Mouse (Mus musculus): ENCODE measurements around the gene Rnf212b. TPM values are rescaled to one million over a fixed set of nuclear protein-coding genes. Genes with fewer than 3 reads are reported as not detected.

Rnf212b gene
- polyA plus RNA-seq, 1 experiment from 2014 or later: not detected

DNA sequence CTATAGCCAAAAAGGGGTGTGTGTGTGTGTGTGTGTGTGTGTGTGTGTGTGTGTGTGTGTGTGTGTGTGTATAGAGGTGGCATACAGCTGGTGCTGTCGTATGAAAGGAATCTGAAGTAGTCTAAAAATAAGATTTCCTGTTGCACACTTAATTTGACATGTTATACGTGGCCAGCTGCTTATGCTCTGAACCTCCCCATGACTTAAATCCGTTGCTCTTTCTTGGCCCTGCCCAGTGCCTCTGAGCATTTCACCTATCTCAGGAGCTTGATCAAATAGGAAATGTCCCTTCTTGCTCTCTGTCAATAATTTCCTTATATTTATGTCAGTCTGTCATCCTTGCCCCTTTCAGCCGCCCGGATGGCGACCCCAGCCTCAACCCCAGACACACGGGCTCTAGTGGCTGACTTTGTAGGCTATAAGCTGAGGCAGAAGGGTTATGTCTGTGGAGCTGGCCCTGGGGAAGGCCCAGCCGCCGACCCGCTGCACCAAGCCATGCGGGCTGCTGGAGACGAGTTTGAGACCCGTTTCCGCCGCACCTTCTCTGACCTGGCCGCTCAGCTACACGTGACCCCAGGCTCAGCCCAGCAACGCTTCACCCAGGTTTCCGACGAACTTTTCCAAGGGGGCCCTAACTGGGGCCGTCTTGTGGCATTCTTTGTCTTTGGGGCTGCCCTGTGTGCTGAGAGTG, 70.2 kb downstream of the Rnf212b start:
- H3K27me3 ChIP-seq: no peaks in the 10 kb centered on the region
- H3K4me1 ChIP-seq (replicated peaks): peaks cover 33% of the 10 kb centered on the region
- H3K36me3 ChIP-seq: peaks cover 28% of the 10 kb centered on the region
- no peaks in the 10 kb centered on the region for H3K9me3 ChIP-seq
- H3K9ac ChIP-seq: peak overlapping the region; percentile 89
- peak overlapping the region; percentile 81 for H3K4me2 ChIP-seq
- peak overlapping the region; percentile 72 for H3K4me3 ChIP-seq
- WGBS: 39% methylated on average over 21 of the region's 21 CpGs
- H3K27ac ChIP-seq: peak overlapping the region; percentile 94
- no peak for ATAC-seq (ENCODE audit: low FRiP score)

DNA sequence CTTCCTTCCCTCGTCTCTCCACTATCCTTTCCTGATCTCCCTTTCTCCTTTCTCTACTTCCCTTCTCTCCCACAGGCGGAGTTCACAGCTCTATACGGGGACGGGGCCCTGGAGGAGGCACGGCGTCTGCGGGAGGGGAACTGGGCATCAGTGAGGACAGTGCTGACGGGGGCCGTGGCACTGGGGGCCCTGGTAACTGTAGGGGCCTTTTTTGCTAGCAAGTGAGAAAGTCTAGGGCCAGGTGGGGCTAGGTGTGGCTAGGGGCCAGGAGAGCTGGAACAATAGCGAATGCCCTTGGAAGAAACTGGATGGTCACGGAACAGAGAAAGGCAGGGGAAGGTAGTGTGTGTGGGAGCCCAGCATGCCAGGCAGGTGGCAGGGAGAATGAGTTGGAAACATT, 71.4 kb downstream of the Rnf212b start:
- H3K9me3 ChIP-seq: no peaks in the 10 kb centered on the region
- WGBS: 90% methylated on average over 11 of the region's 11 CpGs
- ATAC-seq (ENCODE audit: low FRiP score): no peak
- H3K36me3 ChIP-seq: peaks cover 28% of the 10 kb centered on the region
- peak overlapping the region; percentile 81 for H3K4me2 ChIP-seq
- H3K4me3 ChIP-seq: no peak overlapping the region
- H3K27ac ChIP-seq: no peak overlapping the region
- H3K4me1 ChIP-seq (replicated peaks): peaks cover 33% of the 10 kb centered on the region
- no peaks in the 10 kb centered on the region for H3K27me3 ChIP-seq
- H3K9ac ChIP-seq: peak overlapping the region; percentile 53

DNA sequence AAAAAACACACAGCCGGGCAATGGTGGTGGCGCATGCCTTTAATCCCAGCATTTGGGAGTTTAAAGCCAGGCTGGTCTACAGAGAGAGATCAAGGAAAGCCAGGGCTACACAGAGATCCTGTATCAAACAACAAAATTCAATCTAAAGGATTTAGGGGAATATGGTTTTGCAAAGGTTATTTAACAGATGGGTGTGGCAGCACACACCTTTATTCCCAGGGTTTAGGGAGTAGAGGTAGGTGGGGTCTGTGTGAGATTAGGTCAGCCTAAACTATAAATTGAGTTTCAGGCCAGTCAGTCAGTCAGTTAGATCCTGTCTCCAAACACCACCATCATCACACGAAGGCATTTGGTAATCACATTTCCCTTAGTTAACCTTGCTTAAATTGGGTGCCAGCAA, 78.3 kb downstream of the Rnf212b start, which contains the start of gene Pabpn1:
Pabpn1 (plus strand) TSS at position 301 of the 400 bp plus-strand sequence.
- Histone ChIP-seq H3K36me3 (peaks cover 22% of the 10 kb centered on the region), H3K27ac (peak within 1 kb of the TSS; percentile 86), H3K4me2 (peak within 1 kb of the TSS; percentile 48), H3K4me3 (peak within 1 kb of the TSS; percentile 93), H3K9me3 (no peaks in the 10 kb centered on the region), H3K9ac (peak within 1 kb of the TSS; percentile 56; the same call in 1 of the 2 replicates), H3K27me3 (no peaks in the 10 kb centered on the region), H3K4me1 (replicated peaks) (peaks cover 26% of the 10 kb centered on the region)
- ATAC-seq (ENCODE audit: low FRiP score): no peak
- WGBS: 95% methylated on average over 3 of the region's 3 CpGs

GRCm38 (mm10) chr14:54893651-54894181, 79.8 kb downstream of the Rnf212b start:
- H3K4me2 ChIP-seq: peak overlapping the region; percentile 48
- WGBS: under 1% methylated on average over 38 of the region's 38 CpGs
- no peaks in the 10 kb centered on the region for H3K9me3 ChIP-seq
- H3K4me1 ChIP-seq (replicated peaks): peaks cover 29% of the 10 kb centered on the region
- H3K36me3 ChIP-seq: peaks cover 33% of the 10 kb centered on the region
- peak overlapping the region; percentile 98 for H3K27ac ChIP-seq
- H3K27me3 ChIP-seq: no peaks in the 10 kb centered on the region
- ATAC-seq (ENCODE audit: low FRiP score): peak; percentile 99
- peak overlapping the region; percentile 93 for H3K4me3 ChIP-seq
- peak overlapping the region; percentile 100 for H3K9ac ChIP-seq

DNA sequence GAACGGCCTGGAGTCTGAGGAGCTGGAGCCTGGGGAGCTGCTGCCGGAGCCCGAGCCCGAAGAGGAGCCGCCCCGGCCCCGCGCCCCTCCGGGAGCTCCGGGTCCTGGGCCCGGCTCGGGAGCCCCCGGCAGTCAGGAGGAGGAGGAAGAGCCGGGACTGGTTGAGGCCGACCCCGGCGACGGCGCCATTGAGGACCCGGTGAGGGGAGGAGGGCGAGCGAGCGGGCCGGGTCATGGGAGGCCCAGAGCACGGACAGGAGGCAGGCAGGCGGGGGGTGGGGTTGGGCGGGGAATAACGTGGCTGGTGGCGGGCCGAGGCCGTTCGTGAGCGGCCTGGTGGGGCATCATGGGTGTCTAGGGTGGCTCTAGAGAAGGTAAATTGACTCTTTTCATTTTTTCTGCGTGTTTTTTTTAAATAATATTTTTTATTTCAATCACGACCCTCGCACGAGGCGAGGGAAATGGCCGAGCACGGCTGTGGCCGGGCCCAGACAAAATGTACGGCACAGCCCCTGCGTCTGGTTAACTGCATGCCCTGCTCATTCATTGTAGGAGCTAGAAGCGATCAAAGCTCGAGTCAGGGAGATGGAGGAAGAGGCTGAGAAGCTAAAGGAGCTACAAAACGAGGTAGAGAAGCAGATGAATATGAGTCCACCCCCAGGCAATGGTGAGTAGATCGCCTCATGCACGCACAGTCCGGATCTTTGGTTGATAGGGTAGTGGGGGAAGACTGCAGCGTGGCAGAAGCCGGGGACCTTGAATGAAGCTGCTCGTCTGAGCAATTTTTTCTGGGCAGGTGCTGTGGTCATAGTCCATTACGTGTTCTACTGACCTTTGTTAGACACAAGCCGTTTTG, 80.6 kb downstream of the Rnf212b start:
- H3K4me1 ChIP-seq (replicated peaks): peaks cover 29% of the 10 kb centered on the region
- H3K9me3 ChIP-seq: no peaks in the 10 kb centered on the region
- ATAC-seq (ENCODE audit: low FRiP score): peak; percentile 58
- H3K4me2 ChIP-seq: peak overlapping the region; percentile 75
- peaks cover 30% of the 10 kb centered on the region for H3K36me3 ChIP-seq
- peak overlapping the region; percentile 98 for H3K27ac ChIP-seq
- no peaks in the 10 kb centered on the region for H3K27me3 ChIP-seq
- H3K4me3 ChIP-seq: peak overlapping the region; percentile 93
- H3K9ac ChIP-seq: peak overlapping the region; percentile 100
- under 1% methylated on average over 53 of the region's 54 CpGs for WGBS

DNA sequence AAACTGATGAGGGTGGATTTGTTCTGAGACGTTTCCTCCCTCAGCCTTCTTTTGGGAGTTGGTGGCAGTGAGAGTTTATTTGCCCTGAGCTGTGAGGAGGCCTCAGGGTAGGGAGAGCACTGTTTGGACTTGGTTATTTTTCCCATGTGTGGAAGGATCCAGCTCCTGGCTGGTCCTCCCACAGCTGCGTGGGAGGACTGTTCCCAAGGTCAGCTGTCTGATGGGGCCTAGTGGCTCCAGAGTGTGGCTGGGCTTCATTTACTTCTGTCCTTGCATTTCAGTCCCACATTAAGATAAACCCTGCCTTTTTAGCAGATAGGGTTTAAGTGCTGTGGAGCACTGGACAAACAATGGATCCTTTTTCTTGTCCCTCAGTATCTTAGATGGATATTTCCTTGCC, 83.5 kb downstream of the Rnf212b start:
- Histone ChIP-seq H3K9me3 (no peaks in the 10 kb centered on the region), H3K4me3 (no peak overlapping the region), H3K4me1 (replicated peaks) (peaks cover 29% of the 10 kb centered on the region), H3K27ac (peak overlapping the region; percentile 24; the same call in 1 of the 2 replicates), H3K27me3 (no peaks in the 10 kb centered on the region), H3K36me3 (peaks cover 30% of the 10 kb centered on the region), H3K4me2 (no peak overlapping the region), H3K9ac (peak overlapping the region; percentile 21; the same call in 1 of the 2 replicates)
- 66% methylated on average over 2 of the region's 2 CpGs for WGBS
- ATAC-seq (ENCODE audit: low FRiP score): no peak

DNA sequence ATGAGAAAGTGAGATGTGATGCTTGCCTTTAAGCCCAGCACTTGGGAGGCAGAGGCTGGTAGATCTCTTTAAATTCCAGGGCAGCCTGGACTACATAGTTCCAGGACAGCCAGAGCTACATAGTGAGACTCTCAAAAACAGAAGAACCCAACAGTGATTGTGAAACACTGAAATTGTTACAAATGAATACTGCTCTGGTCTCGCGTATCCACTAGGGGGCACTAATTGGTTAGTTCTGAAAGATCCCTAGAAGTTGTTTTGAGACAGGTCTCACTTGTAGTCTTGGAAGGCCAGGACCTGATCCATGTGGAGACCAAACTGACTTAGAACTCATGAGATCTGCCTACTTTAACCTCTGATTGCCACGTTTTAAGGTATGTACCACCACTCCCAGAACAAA, 86.4 kb downstream of the Rnf212b start:
- Histone ChIP-seq H3K9ac (no peak overlapping the region), H3K4me2 (no peak overlapping the region), H3K27ac (peak overlapping the region; percentile 26; the same call in 1 of the 2 replicates), H3K27me3 (no peaks in the 10 kb centered on the region), H3K4me1 (replicated peaks) (peaks cover 22% of the 10 kb centered on the region), H3K36me3 (peaks cover 49% of the 10 kb centered on the region), H3K4me3 (no peak overlapping the region), H3K9me3 (no peaks in the 10 kb centered on the region)
- WGBS: under 1% methylated on average over 3 of the region's 3 CpGs
- ATAC-seq (ENCODE audit: low FRiP score): peak; percentile 69

DNA sequence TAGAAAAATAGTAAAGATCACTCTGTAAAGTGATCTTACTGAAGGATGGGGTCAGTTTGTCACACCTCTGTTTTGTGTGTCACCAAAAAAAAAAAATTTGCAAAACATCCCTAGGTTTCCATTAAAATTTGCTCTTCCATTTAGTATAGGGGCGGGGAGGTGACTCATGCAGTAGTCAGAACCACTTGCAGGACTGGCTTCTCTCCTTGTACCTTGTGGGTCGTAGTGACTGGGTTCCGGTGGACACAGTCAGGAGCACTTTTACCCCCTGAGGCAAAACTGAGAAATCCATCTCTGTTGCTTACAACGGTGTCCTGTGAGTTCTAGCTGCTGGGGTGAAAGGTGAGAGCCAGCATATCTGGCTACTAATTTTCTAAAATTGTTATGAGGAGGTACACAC, 89.7 kb downstream of the Rnf212b start:
- Histone ChIP-seq H3K4me1 (replicated peaks) (peaks cover 13% of the 10 kb centered on the region), H3K4me3 (no peak overlapping the region), H3K4me2 (no peak overlapping the region), H3K36me3 (peaks cover 50% of the 10 kb centered on the region), H3K9me3 (no peaks in the 10 kb centered on the region), H3K27me3 (no peaks in the 10 kb centered on the region), H3K9ac (no peak overlapping the region), H3K27ac (no peak overlapping the region)
- ATAC-seq (ENCODE audit: low FRiP score): no peak
- 96% methylated on average over 4 of the region's 4 CpGs for WGBS

Other genes with a start within 250 kb of the Rnf212b start
- 9.8 and 10.0 TPM in 2 replicates for gene Ajuba, start 236.6 kb upstream of the Rnf212b start, polyA plus RNA-seq (2015; fragmentation: Nextera tagmentation; extraction: Ambion mirVana)
- 6.8 and 7.6 TPM in 2 replicates for gene 4931414P19Rik, start 208.1 kb upstream of the Rnf212b start, polyA plus RNA-seq (2015; fragmentation: Nextera tagmentation; extraction: Ambion mirVana)
- 439 and 447 TPM in 2 replicates for gene Psmb5, start 196.1 kb upstream of the Rnf212b start, polyA plus RNA-seq (2015; fragmentation: Nextera tagmentation; extraction: Ambion mirVana)
- gene Psmb11, start 192.7 kb upstream of the Rnf212b start, polyA plus RNA-seq (2015; fragmentation: Nextera tagmentation; extraction: Ambion mirVana): not detected in 2 replicates
- not detected in 2 replicates for gene Gm17606, start 173.2 kb upstream of the Rnf212b start, polyA plus RNA-seq (2015; fragmentation: Nextera tagmentation; extraction: Ambion mirVana)
- gene Cdh24, start 172.8 kb upstream of the Rnf212b start, polyA plus RNA-seq (2015; fragmentation: Nextera tagmentation; extraction: Ambion mirVana): 8.6 and 9.4 TPM in 2 replicates
- gene 1700123O20Rik, start 127.9 kb upstream of the Rnf212b start, polyA plus RNA-seq (2015; fragmentation: Nextera tagmentation; extraction: Ambion mirVana): 78.0 and 79.0 TPM in 2 replicates
- 155 and 169 TPM in 2 replicates for gene Acin1, start 127.2 kb upstream of the Rnf212b start, polyA plus RNA-seq (2015; fragmentation: Nextera tagmentation; extraction: Ambion mirVana)
- 0.18 and 0.34 TPM in 2 replicates for gene Gm29776, start 115.3 kb upstream of the Rnf212b start, polyA plus RNA-seq (2015; fragmentation: Nextera tagmentation; extraction: Ambion mirVana)
- gene Cebpe, start 102.0 kb upstream of the Rnf212b start, polyA plus RNA-seq (2015; fragmentation: Nextera tagmentation; extraction: Ambion mirVana): not detected in 2 replicates
- 4.7 and 5.3 TPM in 2 replicates for gene Slc7a8, start 32.2 kb upstream of the Rnf212b start, polyA plus RNA-seq (2015; fragmentation: Nextera tagmentation; extraction: Ambion mirVana)
- gene Homez, start 56.8 kb downstream of the Rnf212b start, polyA plus RNA-seq (2015; fragmentation: Nextera tagmentation; extraction: Ambion mirVana): 10.3 and 13.8 TPM in 2 replicates
- 1.5 and 2.4 TPM in 2 replicates for gene Ppp1r3e, start 63.4 kb downstream of the Rnf212b start, polyA plus RNA-seq (2015; fragmentation: Nextera tagmentation; extraction: Ambion mirVana)
- 3.6 and 4.7 TPM in 2 replicates for gene Bcl2l2, start 69.2 kb downstream of the Rnf212b start, polyA plus RNA-seq (2015; fragmentation: Nextera tagmentation; extraction: Ambion mirVana)
- gene Gm20521, start 69.3 kb downstream of the Rnf212b start, polyA plus RNA-seq (2015; fragmentation: Nextera tagmentation; extraction: Ambion mirVana): 0.34 TPM in 1 of 2 replicates, not detected in the other
- gene Pabpn1, start 78.4 kb downstream of the Rnf212b start, polyA plus RNA-seq (2015; fragmentation: Nextera tagmentation; extraction: Ambion mirVana): 165 and 167 TPM in 2 replicates
- gene Slc22a17, start 99.0 kb downstream of the Rnf212b start, polyA plus RNA-seq (2015; fragmentation: Nextera tagmentation; extraction: Ambion mirVana): 148 and 158 TPM in 2 replicates
- 15.4 and 15.6 TPM in 2 replicates for gene Efs, start 112.0 kb downstream of the Rnf212b start, polyA plus RNA-seq (2015; fragmentation: Nextera tagmentation; extraction: Ambion mirVana)
- gene Il25, start 118.6 kb downstream of the Rnf212b start, polyA plus RNA-seq (2015; fragmentation: Nextera tagmentation; extraction: Ambion mirVana): 0.38 and 0.83 TPM in 2 replicates
- 7.0 and 7.1 TPM in 2 replicates for gene Cmtm5, start 122.1 kb downstream of the Rnf212b start, polyA plus RNA-seq (2015; fragmentation: Nextera tagmentation; extraction: Ambion mirVana)
- gene Myh6, start 152.8 kb downstream of the Rnf212b start, polyA plus RNA-seq (2015; fragmentation: Nextera tagmentation; extraction: Ambion mirVana): 1.2 and 3.0 TPM in 2 replicates
- gene Gm17428, start 162.8 kb downstream of the Rnf212b start, polyA plus RNA-seq (2015; fragmentation: Nextera tagmentation; extraction: Ambion mirVana): not detected in 2 replicates
- gene Myh7, start 180.5 kb downstream of the Rnf212b start, polyA plus RNA-seq (2015; fragmentation: Nextera tagmentation; extraction: Ambion mirVana): 8.2 and 9.2 TPM in 2 replicates
- 53.4 and 53.7 TPM in 2 replicates for gene Ngdn, start 201.3 kb downstream of the Rnf212b start, polyA plus RNA-seq (2015; fragmentation: Nextera tagmentation; extraction: Ambion mirVana)